Mouse (Mus musculus) megakaryocyte, embryonic 14.5 days (primary cell): ENCODE results near the gene Polr1c.

Experiments
- FLI1 ChIP-seq: IDR thresholded peaks from 2 replicates; pipeline ENCODE4 v1.6.1; 2012; ENCODE audit warnings: low read length, inconsistent platforms, mixed read lengths
- GATA1 ChIP-seq: IDR thresholded peaks from 3 replicates; pipeline ENCODE4 v1.6.1; 2012; ENCODE audit warnings: mixed read lengths, low read length, inconsistent platforms, borderline replicate concordance

GRCm38 (mm10) chr17:46237480-46237879, 10.4 kb downstream of the Polr1c start:
- TF ChIP-seq GATA1 (no peak), FLI1 (no peak)
